Mouse (Mus musculus) ovary, postnatal 10 days (tissue): ENCODE measurements around the gene C1qtnf7.

ENCODE experiments used
- DNase-seq: peaks from one replicate; pipeline ENCODE4 v3.0.0; 2022; ENCODE audit warnings: low spot score

C1qtnf7 gene

DNA sequence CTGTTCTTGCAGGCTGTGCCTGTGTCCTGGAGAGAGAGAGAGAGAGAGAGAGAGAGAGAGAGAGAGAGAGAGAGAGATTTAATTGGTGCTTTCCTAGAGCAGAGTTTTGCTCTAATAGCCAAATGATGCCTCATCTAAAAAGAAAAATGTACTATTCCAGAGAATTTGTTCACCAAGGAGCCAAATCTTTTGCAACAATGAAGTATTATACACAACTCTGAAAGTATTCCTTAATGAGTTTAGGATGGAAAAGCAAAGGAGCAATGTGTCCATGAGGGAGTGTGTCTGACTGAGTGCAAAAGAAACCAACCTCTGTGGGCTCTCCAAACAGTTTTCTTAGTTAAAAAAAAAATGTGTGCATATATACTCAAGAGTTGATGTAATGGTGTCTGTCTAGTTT, 24.5 kb downstream of the C1qtnf7 start:
- DNase-seq, result no peak

DNA sequence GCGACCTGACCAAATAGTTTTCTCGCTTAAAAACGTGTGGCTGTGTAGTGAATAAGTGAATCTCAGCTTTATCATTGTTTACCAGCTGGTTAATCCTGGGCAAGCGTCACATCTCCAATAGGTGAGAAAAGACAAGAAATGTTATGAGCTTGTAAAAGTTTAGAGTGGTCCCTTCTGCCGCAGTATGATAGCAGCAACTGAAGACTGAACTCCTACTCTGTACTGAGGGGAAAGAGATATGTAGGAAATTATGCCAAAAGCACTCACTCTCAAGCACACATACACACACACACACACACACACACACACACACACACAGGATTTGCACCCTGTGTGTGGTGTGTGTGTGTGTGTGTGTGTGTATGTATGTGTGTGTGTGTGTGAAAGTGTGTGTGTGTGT, 26.2 kb downstream of the C1qtnf7 start:
- DNase-seq, result no peak

DNA sequence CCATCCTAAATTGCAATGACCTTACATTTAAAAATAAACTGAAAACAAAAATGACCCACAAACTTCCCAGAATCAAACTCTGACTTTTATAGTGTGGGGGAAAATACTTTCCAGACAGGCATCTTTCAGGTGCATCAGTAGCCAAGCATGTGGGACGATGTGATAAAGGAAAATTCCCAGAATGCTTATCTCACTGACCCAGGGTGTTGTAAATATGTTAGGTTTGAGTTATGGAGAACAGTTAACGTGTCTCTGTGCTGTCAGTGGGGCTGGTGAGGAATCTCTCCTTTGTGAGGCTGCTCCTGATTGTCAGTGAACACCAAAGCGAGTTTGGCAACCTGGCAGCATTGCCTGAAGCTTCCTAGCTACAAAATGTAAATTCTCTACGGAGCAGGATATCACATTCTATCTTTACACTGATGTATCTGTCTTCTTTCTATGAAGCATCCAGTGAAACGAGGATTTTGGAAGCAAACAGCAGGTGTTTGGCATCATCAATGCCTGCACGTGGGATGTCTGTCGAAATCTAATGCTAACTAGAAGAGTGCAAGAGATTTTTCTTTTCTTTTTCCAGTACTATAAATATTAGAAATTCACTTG, 27.0 kb downstream of the C1qtnf7 start:
- DNase-seq, result no peak

DNA sequence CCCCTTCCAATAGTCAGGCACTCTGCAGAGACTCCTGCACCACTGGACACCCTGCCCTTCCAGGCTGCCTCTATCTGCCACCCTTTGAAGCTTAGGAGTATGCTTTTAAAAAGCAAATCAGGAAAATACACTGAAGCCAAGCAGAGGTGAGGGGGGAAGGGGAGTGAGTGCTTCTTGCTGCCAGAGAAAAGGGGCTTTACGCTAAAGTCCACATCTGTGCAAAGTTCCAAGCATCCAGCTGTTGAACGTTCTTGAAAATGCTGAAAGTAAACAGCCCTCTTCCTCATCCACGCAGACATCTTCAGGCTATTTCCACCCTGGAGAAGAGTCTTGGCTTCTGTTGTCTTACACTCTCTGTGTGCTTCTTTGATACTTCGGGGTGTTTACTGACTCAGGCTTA, 34.6 kb downstream of the C1qtnf7 start:
- no peak for DNase-seq

DNA sequence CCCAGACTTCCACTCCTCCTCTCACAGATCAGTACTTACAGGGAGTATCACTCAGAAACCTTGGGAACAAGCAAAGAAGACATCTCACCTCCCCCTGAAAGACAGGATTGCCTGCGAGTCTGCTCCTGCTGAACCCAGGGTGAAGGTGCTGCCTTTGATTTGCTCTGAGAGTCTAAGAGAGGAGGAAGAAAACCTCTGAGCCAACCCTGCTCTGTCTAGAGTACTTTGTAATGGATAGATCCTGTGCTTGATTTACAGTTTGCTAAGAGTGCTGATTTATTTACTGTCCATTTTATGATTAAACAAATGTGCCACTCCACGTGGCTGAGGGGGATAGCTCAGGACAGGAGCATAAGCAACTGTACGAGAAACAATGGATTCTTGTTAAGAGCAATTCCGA, 35.1 kb downstream of the C1qtnf7 start:
- DNase-seq, result no peak

DNA sequence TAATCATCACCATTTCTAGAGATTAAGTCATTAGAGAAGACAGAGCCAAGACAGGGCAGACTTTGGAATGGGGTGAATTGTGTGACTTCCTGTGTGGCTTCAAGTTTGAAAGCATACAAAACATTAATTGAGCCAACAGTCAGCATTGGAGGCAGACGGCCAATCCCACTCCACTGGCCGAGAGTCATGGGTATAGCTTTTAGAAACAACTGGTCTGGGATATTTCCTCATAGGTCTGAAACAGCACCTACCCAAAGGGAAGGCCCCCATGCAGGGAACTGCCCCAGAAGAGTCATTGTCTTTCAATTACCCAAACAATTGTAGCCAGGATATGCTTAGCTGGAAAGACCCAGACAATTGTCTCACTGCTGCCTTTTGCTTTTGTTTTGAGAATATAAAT, 39.5 kb downstream of the C1qtnf7 start:
- DNase-seq, result no peak

DNA sequence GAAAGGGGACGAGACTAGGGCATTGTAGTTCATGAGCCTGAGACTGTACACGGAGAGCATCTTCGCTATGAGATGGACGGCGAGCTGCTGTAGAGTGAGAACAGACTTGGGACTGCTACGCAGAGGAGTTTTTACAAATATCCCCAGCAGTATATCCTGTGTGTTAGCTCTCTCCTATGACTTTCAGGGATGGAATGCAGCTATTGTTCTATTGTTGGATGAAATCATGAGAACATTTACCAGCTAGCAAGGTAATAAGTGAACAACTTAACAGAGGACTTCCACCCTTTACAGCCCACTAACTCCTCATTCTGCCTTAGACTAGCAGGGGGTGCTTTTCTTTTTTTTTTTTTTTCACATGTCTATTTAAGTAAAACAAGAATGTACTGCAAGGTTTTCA, 40.1 kb downstream of the C1qtnf7 start:
- no peak for DNase-seq

DNA sequence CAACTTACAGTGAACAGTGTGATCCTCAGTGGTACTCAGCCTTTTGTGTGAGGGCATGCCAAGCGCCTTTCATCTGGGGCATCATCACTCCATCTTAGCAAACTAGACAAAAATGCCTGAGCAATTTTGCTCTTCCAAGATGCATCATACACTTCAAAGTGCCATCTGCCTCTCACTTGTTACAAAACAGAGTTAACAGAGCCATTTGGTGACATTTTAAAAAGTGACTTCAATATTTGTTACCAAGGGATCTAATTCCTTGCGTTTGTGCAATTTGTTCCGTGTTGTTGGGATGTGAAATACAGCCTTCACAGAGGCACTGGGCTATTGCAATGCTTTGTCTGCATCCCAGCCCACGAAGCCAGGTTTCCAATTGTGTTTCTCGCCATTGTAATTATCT, 42.1 kb downstream of the C1qtnf7 start:
- no peak for DNase-seq

DNA sequence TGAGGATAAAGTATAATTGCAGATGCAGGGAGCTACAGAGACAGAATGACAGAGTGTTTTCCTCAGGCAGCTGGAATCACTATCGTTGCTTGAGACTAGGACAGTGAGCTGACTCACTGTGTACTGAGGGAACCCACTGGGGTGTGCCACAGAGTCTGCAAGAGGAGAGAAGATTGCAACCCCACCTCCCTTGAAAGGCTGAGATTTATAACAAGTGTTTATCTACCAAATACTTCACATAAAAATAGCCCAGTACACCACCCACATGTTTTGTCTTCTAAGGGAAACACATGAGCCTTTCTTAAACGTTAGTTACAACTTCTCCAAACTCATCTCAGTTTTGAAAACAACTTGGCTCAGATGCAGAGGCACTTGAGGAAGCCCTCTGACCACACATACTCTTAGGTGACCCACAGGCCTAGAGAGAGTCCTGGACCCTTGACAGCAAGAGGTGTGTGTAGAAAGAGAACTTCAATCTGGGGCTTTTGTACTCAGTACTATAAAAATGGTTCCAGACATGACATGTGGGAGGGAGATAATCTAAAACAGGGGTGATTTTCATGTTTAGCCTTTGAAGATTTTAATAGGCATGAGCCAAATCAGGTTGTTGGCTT, 46.4 kb downstream of the C1qtnf7 start:
- DNase-seq, result no peak

DNA sequence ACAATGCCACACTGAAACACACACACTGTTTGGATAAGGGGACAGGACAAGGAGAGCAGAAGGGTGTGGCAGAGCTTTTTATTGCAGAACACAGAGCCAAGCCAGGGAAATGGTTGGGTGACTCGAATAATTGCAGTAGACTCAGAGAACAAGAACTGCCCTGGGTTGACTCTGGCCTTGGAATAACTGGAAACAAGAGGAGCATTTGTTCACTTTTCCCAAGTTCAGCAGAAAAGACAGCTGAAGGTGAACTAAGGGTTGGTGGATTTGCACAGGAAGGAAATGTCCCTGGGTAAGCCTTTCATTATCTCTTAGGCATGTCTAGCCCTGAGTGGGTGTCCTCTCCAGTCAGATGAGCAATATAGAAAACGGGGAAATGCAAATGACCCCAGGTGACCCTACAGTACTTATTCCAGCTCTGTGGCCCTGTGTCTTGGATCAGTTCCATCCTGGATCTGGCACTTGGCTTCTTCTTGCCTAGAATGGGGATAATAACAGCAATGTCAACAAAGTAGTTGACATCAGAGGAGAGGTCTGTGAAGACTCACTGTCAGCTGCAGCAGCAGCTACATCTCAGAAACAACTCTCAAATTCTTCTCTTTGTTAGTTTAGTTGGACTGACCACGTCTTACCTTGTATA, 54.5 kb downstream of the C1qtnf7 start:
- DNase-seq, result no peak

DNA sequence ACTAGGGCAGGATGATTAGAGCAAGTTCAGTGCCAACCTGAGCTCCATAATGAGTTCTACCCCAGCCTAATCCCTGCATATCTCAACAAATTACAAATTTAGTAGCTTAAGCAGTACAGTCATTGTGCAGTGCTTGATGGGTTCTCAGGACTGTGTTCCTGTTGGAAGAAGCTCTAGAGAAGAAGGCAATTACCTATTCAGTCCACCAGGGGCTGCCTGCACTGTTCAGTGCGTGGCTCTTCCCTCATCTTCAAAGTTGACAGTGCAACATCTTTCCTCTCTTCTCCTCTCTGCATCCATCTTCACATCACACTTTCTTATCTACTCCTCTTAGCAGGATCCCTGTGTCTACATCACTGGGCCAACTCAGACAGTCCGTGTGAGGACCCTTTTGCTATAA, 67.5 kb downstream of the C1qtnf7 start:
- DNase-seq, result no peak

DNA sequence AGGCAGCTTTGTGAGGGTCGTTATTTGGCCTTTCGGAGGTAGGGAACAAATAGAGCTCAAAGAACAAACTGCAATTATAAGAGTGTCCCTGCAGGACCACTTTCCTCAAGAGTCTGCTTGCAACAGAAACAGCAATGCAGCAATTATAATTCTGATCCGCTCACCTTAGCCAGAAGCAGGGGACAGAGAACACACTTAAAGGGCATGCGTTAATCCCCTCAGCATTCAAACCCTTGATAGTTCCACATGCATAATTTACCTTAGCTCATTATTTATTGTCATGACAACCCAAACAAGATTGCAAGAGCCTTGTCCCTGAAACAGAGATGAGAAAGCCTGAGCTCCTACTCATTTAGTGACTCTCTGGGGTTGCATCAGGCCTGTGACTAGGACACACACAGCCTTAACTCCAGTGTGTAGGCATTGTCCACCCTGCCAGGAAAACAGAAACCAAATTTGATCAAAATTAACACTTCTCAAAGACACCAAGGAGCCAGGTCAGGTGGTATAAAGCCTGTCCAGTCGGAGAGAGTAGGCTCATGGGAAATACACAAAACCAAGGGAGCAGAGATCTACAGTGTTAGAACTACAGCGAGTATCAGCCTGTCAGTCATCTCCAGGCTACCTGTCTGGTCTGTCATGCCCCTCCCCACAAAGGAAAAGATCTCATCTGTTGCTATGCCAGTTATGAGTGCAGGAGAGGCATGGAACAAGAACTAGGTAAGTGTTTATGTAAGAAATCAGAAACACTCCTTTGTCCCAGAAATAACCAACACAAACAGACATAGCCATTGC, 68.2 kb downstream of the C1qtnf7 start:
- no peak for DNase-seq

DNA sequence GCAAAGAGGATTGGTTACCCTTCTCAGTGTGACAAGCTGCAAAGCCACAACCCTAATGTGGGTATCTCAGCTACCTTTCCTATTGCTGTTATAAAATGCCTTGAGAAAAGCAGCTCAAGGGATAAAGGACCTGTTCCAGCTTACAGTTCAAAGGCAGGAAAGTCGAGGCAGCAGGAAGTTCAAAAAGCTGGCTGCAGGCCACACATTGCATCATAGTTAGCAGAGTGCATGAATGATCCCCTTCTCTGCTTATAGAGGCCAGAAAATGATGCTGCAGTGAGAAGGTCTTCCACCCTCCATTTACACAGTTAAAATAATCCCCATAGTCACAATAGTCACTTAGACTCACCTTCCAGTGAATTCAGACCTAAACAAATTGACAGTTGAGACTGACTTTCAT, 69.1 kb downstream of the C1qtnf7 start:
- DNase-seq, result no peak

DNA sequence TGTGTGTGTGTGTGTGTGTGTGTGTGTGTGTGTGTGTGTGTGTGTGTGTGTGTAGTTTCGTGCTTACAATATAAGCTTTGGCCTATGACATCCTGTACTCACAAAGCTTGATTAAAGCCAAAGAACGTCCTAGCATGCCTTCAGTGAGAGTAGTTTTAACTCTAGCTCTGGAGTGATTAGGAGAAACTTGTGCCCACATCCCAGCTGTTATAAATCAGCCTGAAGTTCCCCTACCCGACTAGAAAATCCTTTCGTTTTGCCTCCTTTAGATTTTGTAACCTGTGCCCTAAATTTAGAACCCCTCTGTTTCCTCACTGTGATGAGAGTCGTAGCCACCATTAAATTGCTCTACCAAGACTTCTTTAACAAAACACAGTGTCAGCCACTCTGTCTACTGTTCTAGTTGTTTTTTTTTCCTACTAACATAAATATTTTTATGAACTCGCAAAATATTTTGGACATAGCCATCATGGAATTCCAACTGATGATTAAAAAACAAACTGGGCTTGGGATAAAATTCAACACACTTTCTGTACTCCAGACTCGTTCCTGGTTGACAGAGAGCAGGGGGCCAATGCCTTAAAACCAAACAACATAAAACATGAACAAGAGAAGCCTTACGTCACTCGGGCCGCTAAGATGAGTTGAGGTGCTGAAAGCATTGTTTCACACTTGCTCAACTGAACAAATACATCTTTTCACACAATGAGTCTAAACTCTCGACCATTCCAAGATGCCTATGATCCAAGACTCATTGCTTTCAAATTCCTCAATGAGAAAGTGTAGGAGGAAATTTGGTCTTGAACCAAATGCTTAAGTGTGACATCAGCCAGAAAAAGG, 70.3 kb downstream of the C1qtnf7 start:
- DNase-seq, result no peak

DNA sequence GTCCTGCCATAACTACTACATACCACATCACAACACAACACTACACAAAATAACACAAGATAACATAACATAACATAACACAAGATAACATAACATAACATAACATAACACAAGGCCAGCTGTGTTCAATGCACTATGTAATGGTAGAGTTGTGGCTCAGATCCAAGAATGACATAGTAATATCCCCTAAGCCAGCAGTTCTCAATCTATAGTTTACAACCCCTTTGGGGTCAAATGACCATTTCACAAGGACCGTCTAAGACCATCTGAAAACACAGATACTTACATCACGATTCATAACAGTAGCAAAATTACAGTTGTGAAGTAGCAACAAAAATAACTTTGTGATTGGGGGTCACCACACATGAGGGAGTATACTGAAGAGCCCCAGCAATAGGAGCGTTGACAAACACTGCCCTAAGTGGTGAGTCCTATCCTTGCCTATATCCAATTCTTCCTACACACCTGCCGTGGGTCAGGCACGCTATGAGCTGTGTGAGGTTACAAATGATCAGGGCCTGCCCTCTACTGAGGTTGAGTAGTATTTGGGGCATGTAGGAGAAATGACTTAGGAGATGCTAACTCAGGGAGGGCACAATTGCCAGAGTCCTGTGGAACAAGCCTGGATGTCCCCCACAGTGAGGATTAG, 73.6 kb downstream of the C1qtnf7 start:
- DNase-seq, result no peak

DNA sequence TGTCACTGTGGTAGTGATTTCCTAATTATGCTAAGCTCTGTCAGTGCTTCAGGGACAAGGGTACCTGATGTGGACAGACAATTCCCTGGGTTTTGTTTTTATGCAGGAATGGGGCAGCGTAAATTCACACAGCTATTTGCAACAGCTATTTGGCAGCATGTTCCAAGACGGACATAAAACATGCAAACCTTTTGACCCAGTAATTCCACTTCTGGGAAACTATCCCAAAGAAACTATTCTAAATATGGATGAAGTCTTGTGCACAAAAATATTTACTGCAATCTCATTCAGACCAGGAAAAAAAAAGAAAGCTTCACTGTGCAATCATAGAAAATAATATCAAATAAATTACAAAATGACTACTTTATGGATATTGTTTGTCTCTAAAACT, 74.1 kb downstream of the C1qtnf7 start:
- no peak for DNase-seq

DNA sequence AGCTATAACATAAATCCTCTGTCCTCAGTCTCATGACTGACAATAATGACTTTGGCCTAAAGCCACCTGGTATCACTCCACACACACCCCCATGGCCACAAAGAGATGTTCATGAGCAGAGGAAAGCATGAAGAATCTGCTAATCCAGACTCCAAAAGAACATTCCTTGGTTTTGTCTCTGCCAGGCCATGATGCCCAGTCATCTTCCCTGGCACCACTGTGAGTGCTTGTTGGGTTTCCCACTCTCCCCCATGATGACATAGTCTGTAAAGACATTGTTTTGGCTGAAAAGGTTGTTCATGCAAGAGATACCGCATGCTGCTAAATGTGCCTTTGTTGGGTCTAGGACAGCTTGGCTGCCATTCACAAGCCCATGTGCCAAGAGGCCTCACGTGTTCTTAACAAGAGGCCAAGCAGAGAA, 75.0 kb downstream of the C1qtnf7 start:
- no peak for DNase-seq

DNA sequence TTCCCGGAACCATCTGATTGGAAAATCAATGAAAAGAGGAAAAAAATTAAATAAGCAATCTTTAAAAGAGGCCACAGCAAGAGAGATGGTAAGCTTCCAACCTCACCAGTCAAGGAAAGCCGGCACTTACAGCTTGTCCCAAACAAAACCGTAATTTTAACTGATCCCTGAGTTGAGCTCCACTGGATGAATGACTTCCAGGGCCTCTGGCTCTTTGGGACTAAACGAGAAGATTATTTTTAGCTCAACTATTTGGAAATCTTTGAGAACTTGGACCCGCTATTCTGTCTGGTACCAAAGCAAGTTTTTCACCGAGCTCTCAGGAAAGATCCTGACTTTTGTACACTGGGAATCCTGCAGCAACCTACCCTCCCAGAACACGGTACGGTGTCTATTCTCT, 86.3 kb downstream of the C1qtnf7 start:
- DNase-seq, result no peak

DNA sequence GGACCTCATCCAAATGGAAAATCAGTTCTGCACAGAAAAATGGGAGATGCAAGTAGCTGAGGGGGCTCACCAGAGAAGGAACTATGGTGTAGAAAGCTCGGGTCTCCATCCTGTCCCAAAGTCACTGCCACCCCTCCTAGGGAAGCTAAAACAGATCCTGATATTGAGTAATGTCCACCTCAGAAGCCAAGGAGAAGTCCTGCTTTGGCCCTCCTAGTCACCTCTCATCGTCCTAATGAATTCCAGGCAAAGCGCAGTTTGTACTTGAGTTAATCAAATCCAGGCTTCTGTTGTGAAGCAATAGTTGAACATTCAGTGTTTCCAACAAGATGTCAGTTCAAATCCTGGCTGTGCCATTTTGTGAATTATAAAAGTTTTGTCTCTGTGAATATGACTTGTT, 87.2 kb downstream of the C1qtnf7 start:
- DNase-seq, result no peak

DNA sequence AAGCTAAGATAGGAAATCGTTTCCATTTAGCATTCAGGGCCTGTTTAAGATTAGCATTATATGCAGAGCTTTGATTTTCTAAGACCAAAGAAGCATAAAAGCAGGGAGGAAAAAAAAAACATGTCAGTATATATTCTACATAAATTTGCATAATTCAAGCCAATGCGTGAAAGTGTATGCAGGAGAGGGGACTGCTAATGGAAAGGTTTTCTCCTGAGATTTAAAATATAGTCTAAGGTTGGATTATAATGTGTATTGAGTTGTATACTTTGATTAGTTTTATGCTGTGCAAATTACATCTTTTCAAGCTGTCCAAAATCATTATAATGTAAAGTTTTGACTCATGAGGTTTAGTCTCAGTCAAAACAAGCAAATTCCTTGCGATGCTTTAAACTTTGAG, 88.2 kb downstream of the C1qtnf7 start:
- no peak for DNase-seq

DNA sequence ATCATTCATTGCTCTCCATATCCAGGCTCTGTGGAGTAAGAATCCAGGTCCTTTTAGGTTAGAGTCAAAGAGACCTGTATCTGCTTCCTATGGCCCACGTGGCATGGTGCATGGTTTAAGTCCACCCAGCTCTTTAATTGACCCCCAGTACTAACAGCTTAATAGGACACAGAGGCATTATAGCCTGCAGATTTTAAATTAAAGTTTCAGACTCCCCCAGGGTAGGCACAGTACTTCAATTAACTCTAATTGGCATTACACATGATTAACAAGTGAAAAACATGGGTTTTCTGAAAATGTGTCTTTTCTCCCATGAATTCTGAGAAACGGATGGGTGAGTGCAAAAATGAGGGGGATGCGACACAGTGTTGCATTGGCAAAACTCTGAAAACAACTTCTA, 92.7 kb downstream of the C1qtnf7 start:
- no peak for DNase-seq

DNA sequence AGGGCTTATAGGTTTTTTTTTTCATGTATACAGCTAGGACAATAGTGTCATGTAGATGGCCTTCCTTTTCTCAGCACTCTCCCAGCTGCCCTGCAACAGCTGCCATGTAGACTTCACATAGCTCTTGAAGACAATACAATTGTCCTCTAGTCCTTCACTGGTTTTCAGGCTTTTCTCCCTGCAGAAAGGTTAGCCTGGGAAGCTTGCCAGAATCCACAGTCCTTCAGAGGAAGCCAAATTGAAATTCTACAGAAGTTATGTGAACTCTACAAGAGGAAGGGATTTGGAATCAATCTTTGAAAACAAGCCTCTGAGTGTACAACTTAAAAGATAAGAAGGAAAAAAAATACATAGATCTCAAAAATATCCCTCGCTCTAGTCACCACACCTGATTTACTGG, 94.4 kb downstream of the C1qtnf7 start:
- no peak for DNase-seq
